Mouse (Mus musculus): Measurements from ENCODE around the gene Best3. TPM values are rescaled to one million over a fixed set of nuclear protein-coding genes. Genes with fewer than 3 reads are reported as not detected.
"Not testable (repeated sequence)": the region's sequence is repeated elsewhere in the genome, so short reads cannot be mapped to it uniquely, and the experiment has no call there.

The Best3 gene
- polyA plus RNA-seq, 1 experiment from 2014 or later, result 0.81 TPM

DNA sequence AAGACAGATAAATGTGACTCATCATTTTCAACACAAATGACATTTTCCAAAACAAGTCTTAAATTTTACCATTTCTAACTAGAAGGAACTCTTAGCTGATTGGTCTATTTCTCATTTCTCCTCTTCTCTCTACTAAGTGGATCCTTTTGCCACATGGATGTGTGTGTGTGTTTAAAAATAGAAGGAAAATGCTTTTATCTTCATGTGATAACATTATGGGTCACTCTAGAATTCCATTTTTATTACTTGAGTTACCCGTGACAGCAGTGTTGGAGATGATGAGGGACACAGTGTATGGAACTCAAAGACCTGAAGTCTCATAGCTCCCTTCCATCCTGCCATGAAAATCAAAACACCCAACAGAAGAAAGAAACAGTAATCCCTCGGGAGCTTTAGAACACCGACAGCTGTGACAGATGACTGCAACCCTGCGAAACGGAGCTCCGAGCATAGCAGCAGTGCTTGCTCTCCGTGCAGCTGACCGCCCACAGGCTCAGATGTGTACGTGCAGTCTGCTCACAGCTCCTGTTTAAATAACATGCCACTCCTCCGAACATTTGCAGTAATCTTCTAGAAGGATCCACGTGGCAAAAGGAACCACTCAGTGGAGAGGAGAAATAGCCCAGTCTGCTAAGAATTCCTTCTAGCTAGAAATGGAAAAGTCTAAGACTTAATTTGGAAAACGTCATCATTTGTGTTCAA lies 27.7 kb downstream of the Best3 start:
- peak; percentile 82 for ATAC-seq (ENCODE audit: insufficient number of reproducible peaks, insufficient read depth, low FRiP score, low read depth)
- Histone ChIP-seq H3K4me1 (ENCODE audit: control insufficient read depth in 2 of 2, insufficient read depth in 2 of 2, low read length in 2 of 2) (peaks cover 17 to 22% of the 10 kb centered on the region in 2 experiments), H3K27ac (replicated peaks in 1 of 2; ENCODE audit: control insufficient read depth in 1 of 2, insufficient read depth in 1 of 2, low read depth in 2 of 2, low read length in 2 of 2) (peak overlapping the region; percentile 84 to 92), H3K9ac (ENCODE audit: low read length) (peak overlapping the region; percentile 44; the same call in 1 of the 2 replicates), H3K27me3 (ENCODE audit: control insufficient read depth, insufficient read depth, low read length) (no peaks in the 10 kb centered on the region), H3K4me3 (ENCODE audit: control insufficient read depth in 1 of 2, insufficient read depth in 1 of 2, low read depth in 1 of 2, low read length in 2 of 2) (peak overlapping the region in 1 of 2 experiments; percentile 3; a peak in 1 of 4 replicates), H3K9me3 (ENCODE audit: control insufficient read depth, low read length) (no peaks in the 10 kb centered on the region), H3K4me2 (ENCODE audit: low read length) (peak overlapping the region; percentile 48), H3K36me3 (ENCODE audit: control insufficient read depth, insufficient read depth, low read length) (no peaks in the 10 kb centered on the region)
- 11% methylated on average over 12 of the region's 12 CpGs for WGBS

DNA sequence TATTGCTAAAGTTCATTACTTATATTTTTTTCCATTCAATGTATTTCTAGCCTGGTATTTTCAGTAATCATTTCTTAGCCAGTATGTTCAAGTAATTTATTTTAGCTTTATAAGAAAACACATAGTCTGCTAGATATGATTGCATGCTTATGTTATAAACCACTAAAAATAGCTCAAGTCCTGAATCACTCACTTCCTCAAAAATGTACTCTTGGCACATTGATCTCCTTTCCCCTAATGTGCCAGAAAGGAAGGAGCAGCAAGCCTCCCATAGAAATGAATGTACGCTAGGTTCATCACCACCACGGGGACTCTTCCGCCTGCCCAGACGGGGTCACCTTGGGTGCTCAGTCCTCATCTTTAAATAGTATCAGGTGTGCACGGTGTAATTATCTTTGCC lies 28.5 kb downstream of the Best3 start:
- WGBS, result 46% methylated on average over 5 of the region's 5 CpGs
- Histone ChIP-seq H3K4me1 (ENCODE audit: control insufficient read depth in 2 of 2, insufficient read depth in 2 of 2, low read length in 2 of 2) (peaks cover 17 to 25% of the 10 kb centered on the region in 2 experiments), H3K27me3 (ENCODE audit: control insufficient read depth, insufficient read depth, low read length) (no peaks in the 10 kb centered on the region), H3K27ac (replicated peaks in 1 of 2; ENCODE audit: control insufficient read depth in 1 of 2, insufficient read depth in 1 of 2, low read depth in 2 of 2, low read length in 2 of 2) (peak overlapping the region; percentile 29 to 66; a peak in 3 of 4 replicates), H3K36me3 (ENCODE audit: control insufficient read depth, insufficient read depth, low read length) (no peaks in the 10 kb centered on the region), H3K9ac (ENCODE audit: low read length) (no peak overlapping the region), H3K9me3 (ENCODE audit: control insufficient read depth, low read length) (no peaks in the 10 kb centered on the region), H3K4me2 (ENCODE audit: low read length) (peak overlapping the region; percentile 48), H3K4me3 (ENCODE audit: control insufficient read depth in 1 of 2, insufficient read depth in 1 of 2, low read depth in 1 of 2, low read length in 2 of 2) (no peak overlapping the region)
- no peak for ATAC-seq (ENCODE audit: insufficient number of reproducible peaks, insufficient read depth, low FRiP score, low read depth)

GRCm38 (mm10) chr10:117018281-117018840 lies 32.2 kb downstream of the Best3 start:
- H3K36me3 ChIP-seq (ENCODE audit: control insufficient read depth, insufficient read depth, low read length), result no peaks in the 10 kb centered on the region
- H3K27me3 ChIP-seq (ENCODE audit: control insufficient read depth, insufficient read depth, low read length), result no peaks in the 10 kb centered on the region
- 64% methylated on average over 7 of the region's 7 CpGs for WGBS
- H3K27ac ChIP-seq (replicated peaks in 1 of 2; ENCODE audit: control insufficient read depth in 1 of 2, insufficient read depth in 1 of 2, low read depth in 2 of 2, low read length in 2 of 2), result no peak overlapping the region
- H3K4me3 ChIP-seq (ENCODE audit: control insufficient read depth in 1 of 2, insufficient read depth in 1 of 2, low read depth in 1 of 2, low read length in 2 of 2), result no peak overlapping the region
- H3K4me1 ChIP-seq (ENCODE audit: control insufficient read depth in 2 of 2, insufficient read depth in 2 of 2, low read length in 2 of 2), result peaks cover 20 to 35% of the 10 kb centered on the region in 2 experiments
- H3K4me2 ChIP-seq (ENCODE audit: low read length), result no peak overlapping the region
- no peak for ATAC-seq (ENCODE audit: insufficient number of reproducible peaks, insufficient read depth, low FRiP score, low read depth)
- H3K9ac ChIP-seq (ENCODE audit: low read length), result no peak overlapping the region
- no peaks in the 10 kb centered on the region for H3K9me3 ChIP-seq (ENCODE audit: control insufficient read depth, low read length)

- no peak overlapping the region for H3K27ac ChIP-seq (replicated peaks in 1 of 2; ENCODE audit: control insufficient read depth in 1 of 2, insufficient read depth in 1 of 2, low read depth in 2 of 2, low read length in 2 of 2)
- H3K9ac ChIP-seq (ENCODE audit: low read length), result no peak overlapping the region
- WGBS, result 43% methylated on average over 21 of the region's 21 CpGs
- H3K27me3 ChIP-seq (ENCODE audit: control insufficient read depth, insufficient read depth, low read length), result no peaks in the 10 kb centered on the region
- H3K4me2 ChIP-seq (ENCODE audit: low read length), result no peak overlapping the region
- peaks cover 21 to 33% of the 10 kb centered on the region in 2 experiments for H3K4me1 ChIP-seq (ENCODE audit: control insufficient read depth in 2 of 2, insufficient read depth in 2 of 2, low read length in 2 of 2)
- no peaks in the 10 kb centered on the region for H3K9me3 ChIP-seq (ENCODE audit: control insufficient read depth, low read length)
- no peak for ATAC-seq (ENCODE audit: insufficient number of reproducible peaks, insufficient read depth, low FRiP score, low read depth)
- H3K36me3 ChIP-seq (ENCODE audit: control insufficient read depth, insufficient read depth, low read length), result no peaks in the 10 kb centered on the region
- H3K4me3 ChIP-seq (ENCODE audit: control insufficient read depth in 1 of 2, insufficient read depth in 1 of 2, low read depth in 1 of 2, low read length in 2 of 2), result no peak overlapping the region
These were observed 35.1 kb downstream of the Best3 start for GRCm38 (mm10) chr10:117021020-117021754.

GRCm38 (mm10) chr10:117023693-117024092 lies 37.6 kb downstream of the Best3 start:
- Histone ChIP-seq H3K9me3 (ENCODE audit: control insufficient read depth, low read length) (no peaks in the 10 kb centered on the region), H3K9ac (ENCODE audit: low read length) (peak overlapping the region; percentile 72), H3K4me3 (ENCODE audit: control insufficient read depth in 1 of 2, insufficient read depth in 1 of 2, low read depth in 1 of 2, low read length in 2 of 2) (peak overlapping the region; percentile 40 to 44), H3K36me3 (ENCODE audit: control insufficient read depth, insufficient read depth, low read length) (no peaks in the 10 kb centered on the region), H3K4me2 (ENCODE audit: low read length) (peak overlapping the region; percentile 84), H3K27me3 (ENCODE audit: control insufficient read depth, insufficient read depth, low read length) (no peaks in the 10 kb centered on the region), H3K27ac (replicated peaks in 1 of 2; ENCODE audit: control insufficient read depth in 1 of 2, insufficient read depth in 1 of 2, low read depth in 2 of 2, low read length in 2 of 2) (peak overlapping the region; percentile 72 to 74), H3K4me1 (ENCODE audit: control insufficient read depth in 2 of 2, insufficient read depth in 2 of 2, low read length in 2 of 2) (peaks cover 15 to 26% of the 10 kb centered on the region in 2 experiments)
- 2% methylated on average over 16 of the region's 16 CpGs for WGBS
- ATAC-seq (ENCODE audit: insufficient number of reproducible peaks, insufficient read depth, low FRiP score, low read depth), result peak; percentile 54

DNA sequence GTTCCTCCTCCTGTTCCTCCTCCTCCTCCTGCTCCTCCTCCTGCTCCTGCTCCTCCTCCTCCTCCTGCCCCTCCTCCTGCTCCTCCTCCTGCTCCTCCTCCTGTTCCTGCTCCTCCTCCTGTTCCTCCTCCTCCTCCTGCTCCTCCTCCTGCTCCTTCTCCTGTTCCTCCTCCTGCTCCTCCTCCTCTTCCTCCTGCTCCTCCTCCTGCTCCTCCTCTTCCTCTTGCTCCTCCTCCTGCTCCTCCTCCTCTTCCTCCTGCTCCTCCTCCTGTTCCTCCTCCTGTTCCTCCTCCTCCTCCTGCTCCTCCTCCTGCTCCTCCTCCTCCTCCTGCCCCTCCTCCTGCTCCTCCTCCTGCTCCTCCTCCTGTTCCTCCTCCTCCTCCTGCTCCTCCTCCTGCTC lies 39.7 kb downstream of the Best3 start:
- not testable (repeated sequence) for H3K9ac ChIP-seq (ENCODE audit: low read length); ATAC-seq (ENCODE audit: insufficient number of reproducible peaks, insufficient read depth, low FRiP score, low read depth)

GRCm38 (mm10) chr10:117026176-117026575 lies 40.1 kb downstream of the Best3 start:
- no peaks in the 10 kb centered on the region for H3K27me3 ChIP-seq (ENCODE audit: control insufficient read depth, insufficient read depth, low read length)
- 83% methylated on average over 8 of the region's 8 CpGs for WGBS
- H3K27ac ChIP-seq (replicated peaks in 1 of 2; ENCODE audit: control insufficient read depth in 1 of 2, insufficient read depth in 1 of 2, low read depth in 2 of 2, low read length in 2 of 2), result no peak overlapping the region
- H3K9ac ChIP-seq (ENCODE audit: low read length), result no peak overlapping the region
- H3K4me2 ChIP-seq (ENCODE audit: low read length), result no peak overlapping the region
- no peaks in the 10 kb centered on the region for H3K9me3 ChIP-seq (ENCODE audit: control insufficient read depth, low read length)
- no peak for ATAC-seq (ENCODE audit: insufficient number of reproducible peaks, insufficient read depth, low FRiP score, low read depth)
- H3K4me3 ChIP-seq (ENCODE audit: control insufficient read depth in 1 of 2, insufficient read depth in 1 of 2, low read depth in 1 of 2, low read length in 2 of 2), result no peak overlapping the region
- H3K4me1 ChIP-seq (ENCODE audit: control insufficient read depth in 2 of 2, insufficient read depth in 2 of 2, low read length in 2 of 2), result peaks cover 11 to 19% of the 10 kb centered on the region in 2 experiments
- H3K36me3 ChIP-seq (ENCODE audit: control insufficient read depth, insufficient read depth, low read length), result no peaks in the 10 kb centered on the region

More for the DNA sequence above, 39.7 kb downstream of the Best3 start:
- H3K4me3 ChIP-seq (ENCODE audit: control insufficient read depth in 1 of 2, insufficient read depth in 1 of 2, low read depth in 1 of 2, low read length in 2 of 2); H3K27me3 ChIP-seq (ENCODE audit: control insufficient read depth, insufficient read depth, low read length); H3K27ac ChIP-seq (replicated peaks in 1 of 2; ENCODE audit: control insufficient read depth in 1 of 2, insufficient read depth in 1 of 2, low read depth in 2 of 2, low read length in 2 of 2); H3K4me2 ChIP-seq (ENCODE audit: low read length); H3K9me3 ChIP-seq (ENCODE audit: control insufficient read depth, low read length); H3K36me3 ChIP-seq (ENCODE audit: control insufficient read depth, insufficient read depth, low read length): not testable (repeated sequence)
- H3K4me1 ChIP-seq (ENCODE audit: control insufficient read depth in 2 of 2, insufficient read depth in 2 of 2, low read length in 2 of 2), result peaks cover 14 to 22% of the 10 kb centered on the region in 2 experiments
